Mouse (Mus musculus) layer of hippocampus, postnatal 36 days (tissue): ENCODE data around the gene Ipmk. TPM values are rescaled to one million over a fixed set of nuclear protein-coding genes. Genes with fewer than 3 reads are reported as not detected.
"Not testable (repeated sequence)": the region's sequence is repeated elsewhere in the genome, so short reads cannot be mapped to it uniquely, and the experiment has no call there.

Source experiments
- DNase-seq, 2 experiments: peaks; one replicate each; pipeline ENCODE4 v3.0.0; 2022
- total RNA-seq, 2 experiments: library from RNA; stranded (reverse); gene quantifications; 2 replicates each; pipeline ENCODE4 v1.2.3; 2021

Gene Ipmk
- total RNA-seq, 2 experiments from 2014 or later: 41.5 to 43.3 TPM

DNA sequence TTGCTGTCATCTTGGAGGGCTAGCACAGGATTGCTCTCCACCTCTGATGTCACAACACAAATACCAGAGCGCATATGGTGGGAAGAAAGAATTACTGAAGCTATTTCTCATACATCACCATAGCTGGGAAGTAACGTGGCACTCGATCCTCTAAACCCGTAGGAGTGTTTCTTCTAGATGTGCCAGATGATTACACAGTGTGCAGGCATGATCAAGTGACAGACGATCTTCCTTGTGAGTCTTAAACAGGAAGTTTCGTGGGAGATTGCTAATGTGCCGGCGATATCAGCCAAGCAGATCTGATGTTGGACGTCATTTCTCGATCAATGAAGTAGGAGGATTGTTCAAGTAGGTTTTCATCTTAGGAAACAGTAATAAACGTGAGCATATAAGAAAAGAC, 26.1 kb downstream of the Ipmk start:
- DNase-seq: no peak

DNA sequence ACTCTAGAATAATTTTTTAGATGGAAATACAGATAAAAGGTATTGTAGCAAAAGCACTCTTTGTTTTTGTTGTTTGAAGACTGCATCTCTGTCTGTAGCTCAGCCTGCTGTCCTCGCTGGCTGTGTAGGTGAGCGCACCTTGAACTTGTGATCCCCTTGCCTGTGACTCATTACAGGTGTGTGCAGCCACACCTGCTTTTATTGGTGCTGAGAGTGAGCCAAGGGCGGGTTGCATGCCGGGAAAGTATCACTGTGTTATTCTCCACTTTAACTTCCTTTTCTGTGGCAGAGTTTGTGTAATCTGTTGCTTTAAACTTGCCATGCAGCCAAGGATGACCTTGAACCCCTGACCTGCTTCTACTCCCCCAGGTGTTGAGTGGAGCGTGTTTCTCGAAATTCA, 28.5 kb downstream of the Ipmk start:
- DNase-seq: no peak

DNA sequence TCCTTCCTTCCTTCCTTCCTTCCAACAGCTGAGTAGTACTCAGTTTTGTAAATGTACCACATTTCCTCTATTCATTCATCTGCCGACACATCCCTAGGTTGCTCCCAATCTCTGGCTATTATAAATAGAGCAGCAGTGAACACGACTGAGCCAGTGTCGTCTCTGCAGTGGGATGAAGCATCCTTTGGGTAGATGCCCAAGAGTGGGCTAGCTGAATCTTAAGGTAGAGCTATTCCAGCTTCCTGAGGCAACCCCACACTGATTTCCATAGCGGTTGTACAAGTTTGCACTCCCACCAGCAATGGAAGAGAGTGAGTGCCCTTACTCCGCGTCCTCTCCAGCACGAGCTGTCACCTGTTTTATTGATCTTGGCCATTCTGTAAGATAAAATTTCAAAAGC, 32.8 kb downstream of the Ipmk start:
- DNase-seq: no peak

DNA sequence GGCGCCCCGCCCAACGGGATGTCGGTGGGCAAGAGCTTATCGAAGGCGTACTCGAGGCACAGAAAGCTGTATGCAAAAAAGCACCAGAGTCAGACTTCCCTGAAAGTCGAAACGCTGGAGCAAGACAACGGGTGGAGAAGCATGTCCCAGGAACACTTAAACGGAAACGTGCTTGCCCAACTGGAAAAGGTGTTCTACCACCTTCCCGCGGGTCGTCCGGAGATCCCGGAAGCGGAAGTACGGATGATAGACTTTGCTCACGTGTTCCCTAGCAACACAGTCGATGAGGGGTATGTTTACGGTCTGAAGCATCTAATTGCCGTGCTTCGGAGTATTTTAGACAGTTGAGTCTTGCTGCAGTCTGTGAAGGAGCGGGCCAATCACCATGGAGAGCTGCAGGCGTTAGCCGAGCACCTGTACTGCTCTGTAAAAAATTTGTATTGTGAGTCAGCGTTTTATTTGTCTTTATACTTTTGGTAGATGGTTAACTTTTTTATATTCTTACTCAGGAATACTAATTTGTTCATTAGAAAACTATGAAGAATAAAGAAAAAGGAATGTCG, 34.0 kb downstream of the Ipmk start:
- DNase-seq: no peak

DNA sequence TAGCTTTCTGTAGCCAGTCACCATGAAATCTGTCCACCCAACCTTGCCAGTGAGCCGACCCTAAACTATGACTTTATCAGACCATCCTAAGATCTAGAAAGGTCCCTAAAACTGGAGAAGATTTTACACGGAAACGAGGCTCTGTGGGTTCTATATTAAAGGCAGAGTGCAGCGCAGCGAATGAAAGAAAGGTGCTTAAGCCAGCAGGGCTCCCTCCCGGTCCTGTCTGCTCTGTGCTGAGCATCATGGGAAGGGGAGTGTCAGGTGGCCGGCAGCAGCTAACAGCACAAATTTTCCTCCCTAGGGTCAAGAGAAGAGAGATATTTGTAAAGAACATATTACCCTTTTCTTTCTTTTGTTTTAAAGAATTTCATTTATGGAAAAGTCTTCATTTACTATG, 34.5 kb downstream of the Ipmk start:
- DNase-seq: no peak

DNA sequence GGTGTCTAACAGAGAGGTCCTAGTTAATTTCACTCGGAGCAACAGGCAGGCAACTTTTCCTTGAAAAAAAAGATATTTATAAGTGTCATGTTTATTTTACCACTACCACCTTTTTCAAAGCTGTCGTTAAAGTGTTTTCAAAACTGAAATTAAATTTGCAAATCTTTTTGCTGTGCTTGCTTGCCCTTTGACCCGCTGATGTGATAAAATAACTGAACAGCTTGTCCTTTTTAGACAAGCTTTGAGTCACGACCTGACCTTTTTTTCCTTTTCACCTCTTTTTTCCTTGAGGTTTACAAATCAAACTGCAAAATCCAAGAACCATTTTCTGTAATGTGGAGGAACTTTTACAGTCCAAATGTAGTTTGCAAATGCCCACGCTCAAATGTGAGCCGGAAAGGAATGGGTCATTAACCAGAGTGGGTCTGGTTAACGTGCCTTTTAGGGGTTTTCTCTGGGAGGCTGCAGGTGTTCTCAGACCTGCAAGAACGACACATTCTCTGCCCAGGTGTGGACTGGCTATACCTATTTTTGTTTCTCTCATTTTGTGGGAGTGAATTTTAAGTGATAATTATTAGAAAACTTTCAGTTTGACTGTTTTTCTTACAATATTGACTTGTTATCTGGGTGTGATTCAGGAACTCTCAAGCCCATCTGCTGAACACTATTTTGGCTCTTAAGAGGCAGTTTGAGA, 35.4 kb downstream of the Ipmk start:
- no peak for DNase-seq

DNA sequence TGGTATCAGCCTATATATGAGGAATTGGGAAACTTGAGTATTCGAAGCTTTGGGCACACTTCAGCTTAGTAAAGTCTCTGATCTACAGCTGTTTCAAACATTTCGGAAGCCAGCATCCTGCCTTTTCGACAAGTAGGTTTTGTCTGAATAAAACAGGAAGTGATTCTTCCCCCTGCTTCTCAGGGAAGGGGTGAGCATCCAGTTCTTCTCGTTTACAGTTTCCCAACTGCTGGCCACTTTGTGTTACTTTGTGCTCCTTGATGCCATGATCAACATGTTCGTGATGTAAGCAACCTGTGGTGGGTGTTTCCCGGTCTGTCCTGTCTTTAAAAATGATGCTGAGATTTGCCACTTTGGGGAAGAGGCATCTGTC, 36.0 kb downstream of the Ipmk start:
- not testable (repeated sequence) for DNase-seq

DNA sequence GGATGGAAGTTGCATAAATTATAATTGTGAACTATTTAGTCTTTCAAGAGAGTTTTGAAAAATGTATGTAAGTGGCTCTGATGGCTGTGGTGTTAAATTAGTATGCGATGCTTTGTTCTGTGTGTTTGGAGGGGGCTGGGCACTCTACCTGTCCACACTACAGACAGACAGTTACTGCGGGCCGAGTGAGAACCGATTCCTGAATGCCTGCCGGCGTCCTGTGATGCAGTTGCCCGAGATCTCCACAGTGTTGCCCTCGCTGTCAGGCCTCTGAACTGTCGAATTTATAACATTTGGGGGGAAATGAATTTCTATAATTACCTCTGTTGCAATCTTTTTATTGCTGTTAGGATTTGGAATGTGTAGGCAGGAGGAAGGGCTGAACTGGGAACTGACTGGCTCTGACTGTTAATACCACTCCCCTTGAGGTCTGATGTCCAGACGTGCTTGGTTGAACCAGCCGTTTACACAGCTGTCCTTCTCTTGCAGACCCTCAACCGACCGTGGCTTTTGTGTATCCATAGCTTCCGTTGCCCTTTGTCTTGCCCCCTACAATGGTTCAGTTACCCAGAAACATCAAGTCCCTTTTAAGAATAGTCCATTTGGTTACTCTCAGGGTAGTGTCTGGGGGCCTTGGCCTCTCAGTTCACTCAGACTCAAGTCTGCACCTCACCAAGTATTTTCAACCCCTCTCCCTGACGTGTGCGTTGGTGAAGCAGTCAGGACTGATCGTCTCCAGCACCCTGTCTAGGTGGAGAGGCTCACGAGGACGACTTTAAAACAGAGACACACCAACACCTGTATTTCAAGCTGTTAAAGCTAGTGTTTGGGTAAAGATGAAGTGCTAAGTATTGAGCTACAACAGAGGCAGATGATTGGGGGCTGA, 36.8 kb downstream of the Ipmk start:
- no peak for DNase-seq

DNA sequence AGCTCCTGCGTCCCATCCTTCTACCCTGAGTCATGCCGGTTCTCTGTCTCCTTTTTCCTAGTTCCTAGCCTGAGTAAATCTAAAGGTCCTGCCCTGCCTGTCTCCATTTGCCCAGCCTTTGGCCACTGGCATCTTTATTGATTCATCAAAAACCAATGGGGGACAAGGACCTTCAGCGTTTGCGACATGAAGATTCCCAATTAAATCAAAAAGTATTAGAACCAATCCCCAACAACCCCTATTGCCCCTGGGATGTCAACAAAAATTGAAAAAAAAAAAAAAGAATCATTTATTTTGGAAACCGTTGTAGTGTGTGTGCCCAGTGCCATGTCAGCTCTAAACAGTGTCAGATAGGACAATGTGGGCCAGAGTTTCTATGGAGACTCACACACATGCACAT, 41.7 kb downstream of the Ipmk start:
- no peak for DNase-seq

DNA sequence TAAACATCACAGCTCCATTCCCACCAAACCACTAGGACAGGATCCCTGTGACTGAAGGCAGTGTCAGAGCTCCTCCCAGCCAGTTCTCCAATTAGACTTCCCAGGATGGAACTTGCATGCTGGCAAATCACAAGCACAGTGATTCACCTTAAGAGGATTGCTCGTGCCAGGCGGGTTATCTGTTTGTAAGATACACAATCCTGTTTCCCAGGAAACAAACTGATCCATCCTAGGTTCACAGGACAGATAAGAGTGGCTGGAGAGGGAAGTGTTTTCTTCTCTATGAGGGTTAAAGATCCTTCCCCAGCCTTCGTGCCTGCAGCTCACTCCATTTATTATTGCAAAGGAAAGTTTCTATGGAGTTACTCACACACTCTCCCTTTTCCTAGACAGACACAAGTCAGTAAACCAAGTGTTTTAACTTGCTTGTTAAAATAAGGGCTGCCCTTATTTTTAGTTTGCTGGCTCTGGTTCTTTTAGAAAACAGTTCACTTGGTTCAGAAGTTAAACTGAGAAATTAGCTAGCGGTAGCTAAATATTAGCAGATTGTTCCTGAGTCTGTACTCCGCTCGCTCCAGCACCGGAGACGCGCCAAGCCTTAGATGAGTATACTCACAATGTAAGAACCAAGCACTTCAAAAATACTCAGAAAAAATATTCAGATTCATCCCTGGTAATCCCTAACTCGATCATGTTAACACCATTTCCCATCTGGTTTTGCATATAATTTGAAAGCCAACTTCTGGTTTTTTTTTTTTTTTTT, 51.0 kb downstream of the Ipmk start:
- DNase-seq: no peak

DNA sequence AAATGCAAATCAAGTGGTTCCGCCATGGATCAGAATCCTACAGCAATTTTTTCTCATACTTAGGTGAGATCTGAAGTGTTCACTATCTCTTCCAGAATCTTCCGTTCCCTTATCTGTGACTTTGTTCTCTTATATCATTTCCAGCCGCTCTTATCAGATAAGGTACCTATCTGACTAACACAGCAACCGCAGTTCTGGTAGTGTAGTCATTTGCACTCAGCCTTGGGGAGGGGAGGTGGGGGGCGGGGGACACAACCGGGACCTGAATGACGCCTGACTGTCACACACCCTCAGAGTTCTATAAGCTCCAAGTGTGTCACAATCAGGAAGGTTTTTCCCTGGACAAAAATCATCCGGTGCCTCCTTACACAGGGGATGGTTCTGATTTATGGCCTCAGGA, 51.8 kb downstream of the Ipmk start:
- DNase-seq: no peak

DNA sequence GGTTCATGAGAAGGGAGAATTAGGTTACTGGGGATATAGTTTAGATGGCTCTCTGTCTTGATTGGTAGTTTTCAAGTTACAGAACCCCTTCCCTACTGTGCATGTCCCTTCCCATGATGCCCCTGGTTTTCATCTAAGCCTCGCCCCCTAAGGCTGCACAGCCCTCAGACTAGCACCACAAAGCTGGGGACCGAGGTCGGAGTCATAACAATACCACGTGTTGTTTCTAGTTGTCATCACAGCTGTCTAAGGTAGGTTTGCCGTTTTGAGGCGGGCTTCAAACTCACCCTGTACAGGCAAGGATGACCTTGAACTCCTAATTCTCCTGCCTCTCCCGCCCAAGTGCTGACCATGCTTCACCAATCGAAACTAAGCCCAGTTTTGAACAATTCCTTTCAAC, 52.4 kb downstream of the Ipmk start:
- no peak for DNase-seq

DNA sequence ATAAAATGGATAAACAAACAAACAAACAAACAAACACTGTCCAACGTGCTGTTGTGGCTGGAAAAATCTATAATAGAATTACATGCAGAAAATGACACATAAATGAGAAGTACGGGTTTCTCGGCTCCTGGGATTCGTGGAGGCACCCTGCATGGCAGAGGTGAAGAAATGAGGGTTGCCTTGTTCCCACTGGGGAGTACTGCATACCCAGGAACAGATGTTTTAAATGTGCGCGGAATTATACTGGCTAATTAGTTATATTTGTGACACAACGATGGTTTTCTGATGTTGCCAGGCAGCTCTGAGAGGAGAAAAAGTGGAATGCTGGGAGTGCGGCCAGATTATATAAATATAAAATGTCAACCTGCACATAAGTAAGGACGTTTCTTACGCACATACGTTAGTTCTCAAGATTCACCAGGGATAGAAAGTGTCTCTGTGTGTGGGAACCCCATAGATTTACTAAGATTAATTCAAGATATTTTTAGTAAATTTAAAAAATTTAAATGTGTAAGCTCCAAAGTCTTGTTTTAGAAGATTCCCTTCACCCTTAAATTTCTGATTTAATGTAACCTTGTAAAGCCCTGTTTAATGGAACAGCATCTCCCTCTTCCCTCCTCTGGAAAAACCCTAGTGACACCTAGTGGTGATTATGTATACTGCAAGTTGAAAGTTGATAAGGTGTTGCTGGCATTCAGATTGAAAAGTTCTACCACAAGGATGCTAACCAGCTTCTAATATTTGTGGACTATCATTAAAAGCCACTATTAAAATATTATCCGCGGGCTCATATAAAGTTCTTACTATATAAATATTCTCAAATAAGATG, 53.5 kb downstream of the Ipmk start:
- DNase-seq: no peak

DNA sequence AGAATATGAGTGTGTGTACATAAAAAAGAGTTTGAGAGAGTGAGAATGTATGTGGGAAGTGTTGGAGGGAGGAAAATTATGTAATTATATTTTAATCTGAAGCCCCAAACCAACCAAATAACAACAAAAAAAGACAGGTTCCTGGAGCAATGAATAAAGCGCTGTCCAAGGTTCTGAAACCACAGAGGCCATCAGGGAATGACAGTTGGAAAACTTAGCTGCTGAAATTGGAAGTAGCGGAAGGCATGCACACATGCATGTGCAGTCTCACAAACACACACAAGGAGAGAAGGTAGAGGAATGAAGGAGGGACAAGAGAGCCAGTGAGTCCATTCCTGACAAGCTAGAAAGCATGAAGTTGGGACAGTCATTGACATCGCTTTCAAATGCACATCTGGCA, 56.1 kb downstream of the Ipmk start:
- no peak for DNase-seq

DNA sequence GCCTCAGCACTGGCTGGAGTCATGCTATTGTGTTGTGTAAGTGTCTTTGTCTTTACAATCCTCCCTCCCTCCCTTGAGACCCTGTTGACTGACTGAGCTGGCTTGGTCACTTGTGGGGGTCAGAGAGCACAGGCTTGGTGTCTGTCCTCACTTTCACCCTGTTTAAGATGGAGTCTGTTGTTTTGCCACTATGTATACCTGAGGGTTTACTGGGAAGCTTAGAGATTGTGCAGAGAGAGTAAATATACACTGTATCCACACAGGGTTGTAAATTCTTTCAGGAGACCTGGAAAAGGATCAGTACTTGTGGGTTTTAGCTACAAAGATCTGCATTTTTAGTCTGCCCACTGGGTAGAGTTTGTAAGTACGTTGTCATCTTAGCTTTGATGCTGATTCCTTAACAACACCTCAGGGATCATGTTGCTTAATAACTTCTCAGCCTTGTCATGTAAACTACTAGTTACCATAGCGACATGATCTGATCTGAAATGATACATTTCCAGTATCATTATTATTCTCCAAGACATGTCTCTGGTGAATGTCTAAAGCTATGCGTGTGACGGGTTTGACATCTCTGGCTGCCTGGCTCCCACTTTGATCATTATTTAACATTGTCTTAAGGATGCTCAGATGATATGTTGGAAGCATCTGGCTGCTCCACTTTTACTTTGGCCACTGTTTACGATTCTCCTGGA, 58.1 kb downstream of the Ipmk start:
- DNase-seq: no peak

DNA sequence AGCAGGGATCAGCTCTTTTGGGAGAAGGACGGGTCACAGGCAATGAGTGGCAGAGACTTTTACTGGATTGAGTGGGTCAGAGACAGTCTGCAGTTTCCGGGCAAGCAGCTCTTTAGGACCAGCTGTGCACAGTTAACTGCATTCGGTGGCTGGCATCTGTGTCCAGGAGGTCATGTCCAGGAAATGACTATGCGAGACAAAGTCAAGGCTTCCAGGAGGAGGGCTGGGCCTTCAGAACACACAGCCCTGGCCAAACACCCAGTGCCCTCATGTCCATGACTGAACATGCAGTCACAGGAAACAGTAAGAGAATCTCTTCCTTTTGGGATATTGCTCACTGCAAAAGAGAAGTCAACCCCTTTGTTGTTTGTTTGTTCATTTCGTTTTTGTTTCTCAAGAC, 62.4 kb downstream of the Ipmk start:
- no peak for DNase-seq

DNA sequence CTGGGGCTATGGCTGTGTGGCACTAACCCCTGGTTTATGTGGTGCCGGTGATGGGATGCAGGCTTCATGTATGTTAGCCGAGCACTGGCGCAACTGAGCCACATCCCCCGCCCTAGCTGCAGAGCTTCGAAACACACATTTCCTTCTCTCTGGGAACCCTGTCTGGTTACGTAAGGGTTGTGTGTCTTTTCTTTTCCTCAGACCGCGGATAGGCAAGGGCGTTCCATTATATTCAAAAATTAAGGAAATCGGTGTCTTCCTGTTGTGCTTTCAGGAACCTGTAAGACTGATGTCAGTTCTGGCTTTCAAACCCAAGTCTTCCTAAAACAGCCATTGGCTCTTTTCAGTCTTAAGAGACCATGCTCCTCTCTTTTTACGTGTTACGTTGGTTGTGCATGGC, 65.8 kb downstream of the Ipmk start:
- DNase-seq: no peak

DNA sequence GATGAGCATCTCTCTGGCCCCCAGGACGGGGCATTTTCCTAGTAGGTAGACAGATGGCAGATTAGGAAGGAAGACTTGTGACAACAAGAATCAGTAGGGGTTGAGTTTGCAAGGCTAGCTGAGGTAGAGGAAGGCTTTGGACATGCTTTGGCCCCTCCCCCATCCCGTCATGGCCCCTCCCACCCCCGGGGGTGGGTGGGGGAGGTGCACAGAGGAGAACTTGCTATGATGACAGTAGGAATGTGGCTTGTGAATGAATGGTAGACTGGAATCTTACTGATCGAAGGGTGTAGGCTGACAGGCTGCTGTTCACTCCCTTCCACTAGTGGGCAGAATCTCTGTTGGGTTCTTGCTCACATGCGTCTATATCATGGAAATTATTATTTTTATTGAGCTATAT, 74.0 kb downstream of the Ipmk start:
- no peak for DNase-seq

DNA sequence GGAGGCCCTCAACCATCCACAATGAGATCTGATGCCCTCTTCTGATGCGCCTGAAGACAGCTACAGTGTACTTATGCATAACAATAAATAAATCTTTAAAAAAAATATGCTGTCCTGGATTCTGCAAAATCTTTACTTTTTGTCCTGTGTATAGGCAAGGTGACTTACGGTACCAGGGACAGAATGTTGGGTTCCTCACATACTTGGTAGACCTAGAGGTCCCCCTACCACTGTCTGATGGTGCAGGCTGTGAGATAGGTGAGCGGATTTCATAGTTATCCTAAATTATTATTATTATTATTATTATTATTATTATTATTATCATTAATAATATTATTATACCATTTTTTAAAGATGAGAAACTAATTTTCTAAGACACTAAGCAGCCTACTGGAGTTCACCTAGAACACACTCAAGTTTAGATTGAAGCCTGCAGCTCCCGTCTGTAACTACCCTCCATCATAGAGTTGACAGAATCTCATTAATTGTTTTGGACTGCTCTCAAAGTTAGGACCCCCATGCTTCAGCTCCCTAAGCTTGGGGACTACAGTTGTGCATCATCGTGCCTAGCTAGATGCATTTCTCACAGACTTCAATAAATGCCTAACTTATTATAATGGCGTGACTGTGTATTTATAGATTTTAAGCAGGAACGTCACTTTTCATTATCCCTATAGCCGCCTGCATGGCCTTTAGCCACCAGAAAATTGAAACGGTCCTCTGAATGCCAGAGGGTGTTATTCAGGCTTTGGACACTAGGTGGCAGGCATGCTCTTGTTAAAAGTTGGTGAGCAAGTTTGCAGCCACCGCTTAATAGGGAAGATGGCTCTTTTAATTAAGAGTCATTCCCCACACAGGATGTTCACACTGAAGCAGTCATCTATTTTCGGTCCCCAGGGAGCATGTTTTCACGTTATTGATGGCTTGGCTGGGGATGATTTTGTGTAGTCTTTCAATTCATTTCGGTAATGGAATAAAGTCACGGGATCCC, 74.8 kb downstream of the Ipmk start:
- peak; percentile 29 to 66 for DNase-seq

DNA sequence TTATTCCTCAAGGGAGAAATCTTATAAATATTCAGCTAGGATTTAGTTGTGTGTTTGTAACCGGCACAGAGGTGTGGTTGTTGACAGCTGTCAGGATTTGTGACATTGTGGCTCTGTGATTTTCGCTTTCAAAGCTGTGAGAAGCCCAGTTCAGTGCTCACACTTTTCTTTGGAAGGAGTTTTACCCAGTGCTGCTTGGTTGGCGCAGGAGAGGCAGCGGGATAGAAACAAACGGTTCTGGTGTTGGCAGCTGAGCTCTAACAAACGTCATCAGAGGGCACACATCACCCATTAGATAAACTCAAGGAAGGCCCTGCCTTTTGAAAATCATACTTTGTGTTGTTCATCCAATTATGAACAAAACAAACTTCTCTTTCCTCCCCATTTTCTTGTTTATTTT, 79.2 kb downstream of the Ipmk start:
- DNase-seq: no peak
